Mouse (Mus musculus): ENCODE data around the gene Slit3.

- TF ChIP-seq CTCF (IDR thresholded peaks at IDR 0.05; ENCODE audit: borderline replicate concordance, control insufficient read depth, extremely low read depth, insufficient read depth, low read length, poor library complexity): no peak
- no peak for TF ChIP-seq POLR2A (IDR thresholded peaks at IDR 0.05; ENCODE audit: control insufficient read depth, extremely low read depth, insufficient read depth, low read length, poor library complexity)
Observed at GRCm38 (mm10) chr11:35602586-35602985, 481.6 kb downstream of the Slit3 start.

Measured in thymus, adult 2 months (tissue).